Mouse (Mus musculus) Patski (cell line): ENCODE measurements around the gene Jag2. TPM values are rescaled to one million over a fixed set of nuclear protein-coding genes. Genes with fewer than 3 reads are reported as not detected.

Source experiments
- ATAC-seq: fragments of 100-300 bp; one replicate; pipeline ENCODE4 v1.8.0; 2021
- CTCF ChIA-PET: fragments of 350-600 bp; sonication (Branson Sonifier 250); formaldehyde crosslinking; loops from one replicate; lab custom pipeline; 2022; ENCODE audit warnings: inconsistent platforms; lab: Charles Lee
- POLR2A ChIA-PET: fragments of 350-600 bp; sonication (Branson Sonifier 250); formaldehyde crosslinking; loops from one replicate; lab custom pipeline; 2022; ENCODE audit warnings: antibody characterized with exemption, inconsistent platforms; lab: Charles Lee
- DNase-seq: peaks from one replicate; pipeline ENCODE4 v3.0.0-alpha.2; 2011; ENCODE audit warnings: low read depth, low spot score
- H3K27me3 ChIP-seq: fragments of 371-371 bp; one replicate; pipeline ENCODE4 v1.5.1; 2021
- CTCF ChIP-seq: fragments of 100-300 bp; IDR thresholded peaks from one replicate; pipeline ENCODE4 v1.5.1; 2021
- in situ Hi-C: fragments of 300-500 bp; cut with MboI; formaldehyde crosslinking; loops from 3 replicates; pipeline ENCODE4 v1.11.1; 2018; ENCODE audit warnings: low pct_unique_long_range_greater_than_20kb, mixed read lengths
- polyA plus RNA-seq: library from polyadenylated mRNA; unstranded; gene quantifications from one replicate; pipeline ENCODE4 v1.2.3, GENCODE M21; 2021

Gene Jag2
- polyA plus RNA-seq, 1 experiment from 2014 or later: 8.0 TPM

DNA sequence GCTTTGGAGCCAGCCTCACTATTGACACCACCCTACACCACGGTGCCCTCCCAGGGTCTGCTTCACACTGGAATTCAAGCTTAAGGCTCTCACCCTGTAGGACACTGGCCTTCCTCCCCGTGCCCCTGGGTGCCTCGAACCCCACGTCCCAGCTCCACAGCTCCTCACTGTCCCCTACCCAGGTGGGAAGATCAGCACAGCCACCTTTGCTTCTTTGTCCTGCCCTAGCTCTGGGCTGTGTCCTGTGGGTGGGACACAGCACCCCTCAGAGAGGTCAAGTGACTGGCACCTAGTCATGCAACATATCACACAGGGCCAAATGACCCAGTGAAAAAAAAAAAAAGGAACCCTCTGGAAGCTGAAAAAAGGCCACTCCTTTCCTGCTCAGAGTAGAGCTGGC is 48.9 kb downstream of the Jag2 start:
- H3K27me3 ChIP-seq: no peaks in the 10 kb centered on the region
- DNase-seq (no peak), ATAC-seq (no peak)
- no peak for TF ChIP-seq CTCF
- in situ Hi-C loops: loop anchor here (5.0 kb wide), 1 partner anchor 42 kb away; no protein-coding TSS in a partner anchor
- ChIA-PET POLR2A (no interaction called here), CTCF (no interaction called here)

DNA sequence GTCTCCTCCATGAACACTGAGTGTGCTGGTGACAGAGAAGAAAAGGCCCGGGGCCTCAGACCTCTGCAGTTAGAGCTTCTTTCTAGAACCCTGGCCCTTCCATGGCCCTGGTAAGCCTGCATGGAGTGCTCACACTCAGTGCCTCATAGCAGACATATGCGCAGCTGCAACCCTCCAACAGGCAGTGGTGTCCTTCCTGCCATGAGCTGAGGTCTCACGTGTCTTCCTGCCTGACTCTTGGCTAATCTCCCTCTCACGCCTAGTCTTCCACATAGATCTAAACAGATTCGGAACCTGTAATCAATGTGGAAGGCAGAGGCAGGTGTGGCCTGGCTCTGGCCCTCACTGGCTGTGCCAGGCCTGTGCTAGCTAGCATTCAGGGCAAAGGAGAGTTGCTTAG is 49.8 kb downstream of the Jag2 start:
- in situ Hi-C loops: loop anchor here (5.0 kb wide), 1 partner anchor 43 kb away; no protein-coding TSS in a partner anchor
- H3K27me3 ChIP-seq: no peaks in the 10 kb centered on the region

DNA sequence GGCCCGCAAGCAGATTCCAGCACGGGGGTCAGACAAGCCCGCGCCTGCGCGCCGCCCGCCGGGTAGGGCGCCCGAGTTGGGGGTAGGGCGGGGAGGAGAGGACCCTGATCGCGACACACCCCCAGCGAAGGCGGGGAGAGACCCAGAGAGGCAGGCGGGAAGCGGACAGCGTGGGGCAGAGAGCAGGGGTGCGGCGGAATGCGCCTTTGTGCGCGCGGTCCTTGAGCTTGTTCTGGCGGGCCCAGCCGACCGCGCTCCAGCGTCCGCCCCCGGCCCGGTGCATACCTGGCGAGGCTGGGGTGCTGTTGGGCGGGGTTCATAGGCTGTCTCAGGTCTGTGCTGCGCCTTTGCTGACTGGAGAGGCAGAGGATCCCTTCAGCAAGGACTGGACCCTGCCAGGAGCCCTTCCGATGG is 52.0 kb downstream of the Jag2 start:
- in situ Hi-C loops: no loop called here
- TF ChIP-seq CTCF: no peak
- ChIA-PET CTCF (interaction anchor here (1.0 kb wide), 1 partner anchor 79 kb away, joined by 3 read pairs; no protein-coding TSS in a partner anchor), POLR2A (no interaction called here)
- no peak for ATAC-seq
- DNase-seq: no peak
- H3K27me3 ChIP-seq: no peaks in the 10 kb centered on the region

More for the DNA sequence above, 49.8 kb downstream of the Jag2 start:
- DNase-seq (no peak), ATAC-seq (no peak)
- POLR2A ChIA-PET: no interaction called here
- TF ChIP-seq CTCF: no peak
- CTCF ChIA-PET: no interaction called here

DNA sequence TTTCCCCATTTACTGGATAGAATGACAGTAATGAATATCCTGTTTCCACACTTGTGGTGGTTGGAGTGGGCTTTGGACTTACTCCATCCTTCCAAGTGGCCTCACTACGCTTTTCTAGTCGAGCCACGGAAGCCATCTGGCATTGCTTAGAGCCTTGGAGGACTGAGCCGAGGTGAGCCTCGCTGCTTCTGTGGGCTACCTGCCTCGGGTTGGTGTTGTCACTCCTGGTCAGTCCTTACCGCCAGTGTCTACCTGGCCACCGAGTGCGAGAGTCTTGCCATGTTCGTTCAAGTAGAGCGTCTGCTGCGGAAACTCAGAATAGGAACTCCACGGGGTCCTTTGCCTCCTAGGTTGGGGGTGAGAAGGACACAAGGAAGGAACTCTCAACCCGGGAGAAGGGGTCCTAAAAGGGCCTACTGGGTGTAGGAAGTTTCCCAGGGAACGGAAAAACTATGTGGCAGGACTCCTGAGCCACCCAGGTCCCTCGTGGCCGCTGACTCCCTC is 52.5 kb downstream of the Jag2 start:
- POLR2A ChIA-PET: no interaction called here
- no peak for TF ChIP-seq CTCF
- DNase-seq (no peak), ATAC-seq (no peak)
- in situ Hi-C loops: no loop called here
- no peaks in the 10 kb centered on the region for H3K27me3 ChIP-seq
- CTCF ChIA-PET: interaction anchor here (1.0 to 1.9 kb wide), 2 partner anchors 80 to 81 kb away, joined by 3 to 7 read pairs; no protein-coding TSS in a partner anchor

- ChIA-PET POLR2A (no interaction called here), CTCF (interaction anchor here (1.2 to 1.9 kb wide), 5 partner anchors 15 to 82 kb away, joined by 3 to 7 read pairs (median 3); no protein-coding TSS in a partner anchor)
- DNase-seq (no peak), ATAC-seq (no peak)
- no peak for TF ChIP-seq CTCF
- H3K27me3 ChIP-seq: no peaks in the 10 kb centered on the region
- in situ Hi-C loops: no loop called here
Observed at GRCm38 (mm10) chr12:112876332-112877072, 53.1 kb downstream of the Jag2 start.

DNA sequence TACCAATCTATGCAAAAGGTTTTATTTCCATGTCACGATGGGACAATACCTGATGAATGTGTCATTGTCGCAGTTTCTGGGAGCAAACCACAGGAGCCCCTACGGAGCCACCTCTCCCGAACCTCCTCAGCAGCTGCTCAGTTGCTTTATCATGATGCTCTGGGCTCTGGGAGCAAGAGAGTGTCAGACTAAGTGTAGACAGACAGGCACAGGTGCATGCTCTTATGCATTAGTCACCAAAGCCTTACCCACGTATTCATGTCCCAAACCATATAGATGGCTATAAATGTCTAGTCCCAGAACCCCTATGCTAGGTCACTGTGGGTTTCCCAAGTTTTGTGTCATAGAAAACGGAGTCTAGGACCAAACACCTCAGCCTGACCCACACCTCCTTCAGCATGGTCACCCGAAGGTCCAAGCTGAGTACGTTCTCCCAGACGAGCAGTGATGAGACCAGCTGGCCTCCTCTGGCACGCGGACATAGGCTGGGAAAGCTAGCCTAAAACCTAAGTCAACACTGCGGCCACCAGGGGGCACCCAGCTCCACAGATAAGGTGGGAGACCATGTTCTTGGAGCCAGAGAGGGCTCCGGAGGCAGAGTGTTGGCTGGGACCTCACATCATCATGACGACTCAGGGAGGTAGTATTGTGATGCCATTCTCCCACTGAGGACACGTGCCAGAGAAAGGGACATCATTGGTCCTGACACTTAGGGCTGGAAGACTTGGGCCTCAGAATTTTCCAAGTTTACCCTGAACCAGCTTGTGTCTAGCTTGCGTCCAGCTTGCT is 54.2 kb downstream of the Jag2 start:
- DNase-seq (no peak), ATAC-seq (peak; percentile 65)
- ChIA-PET POLR2A (no interaction called here), CTCF (interaction anchor here (0.6 to 1.9 kb wide), 8 partner anchors 16 to 145 kb away, joined by 3 to 7 read pairs (median 3); partner anchors contain the start of gene Nudt14)
- TF ChIP-seq CTCF: no peak
- H3K27me3 ChIP-seq: no peaks in the 10 kb centered on the region
- in situ Hi-C loops: no loop called here

DNA sequence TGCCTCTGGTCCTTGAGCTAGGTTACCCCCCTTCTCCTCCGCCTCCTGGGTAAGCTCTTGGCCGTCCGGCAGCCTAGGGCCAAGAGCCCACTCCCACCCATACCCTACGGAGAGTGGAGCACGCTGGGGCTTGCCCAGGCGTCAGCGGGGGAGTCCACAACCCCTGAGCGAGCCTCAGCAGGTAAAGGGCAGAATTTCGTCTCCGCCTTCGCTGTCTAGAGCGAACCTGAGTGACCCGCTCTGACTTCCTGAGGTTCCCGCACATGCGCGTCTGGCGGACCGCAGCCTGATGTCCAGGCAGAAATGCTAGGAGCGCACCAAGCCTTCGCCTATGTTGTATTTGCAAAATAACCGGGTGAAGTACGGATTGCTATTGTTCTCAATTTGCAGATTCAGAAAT is 55.4 kb downstream of the Jag2 start:
- ATAC-seq: no peak
- TF ChIP-seq CTCF: no peak

GRCm38 (mm10) chr12:112873452-112874190 is 56.0 kb downstream of the Jag2 start:
- peak; percentile 41 for ATAC-seq
- ChIA-PET CTCF (interaction anchor here (0.8 to 1.1 kb wide), 3 partner anchors 24 to 106 kb away, joined by 3 to 4 read pairs (median 3); no protein-coding TSS in a partner anchor), POLR2A (no interaction called here)
- in situ Hi-C loops: no loop called here
- DNase-seq: no peak
- no peak for TF ChIP-seq CTCF
- no peaks in the 10 kb centered on the region for H3K27me3 ChIP-seq

More for the DNA sequence above, 55.4 kb downstream of the Jag2 start:
- ChIA-PET POLR2A (no interaction called here), CTCF (no interaction called here)
- no peak for DNase-seq
- H3K27me3 ChIP-seq: no peaks in the 10 kb centered on the region
- in situ Hi-C loops: no loop called here

GRCm38 (mm10) chr12:112872991-112873390 is 56.6 kb downstream of the Jag2 start:
- no peaks in the 10 kb centered on the region for H3K27me3 ChIP-seq
- in situ Hi-C loops: no loop called here
- ChIA-PET POLR2A (no interaction called here), CTCF (interaction anchor here (0.8 to 1.1 kb wide), 3 partner anchors 24 to 107 kb away, joined by 3 to 4 read pairs (median 3); no protein-coding TSS in a partner anchor)
- no peak for DNase-seq
- no peak for TF ChIP-seq CTCF
- ATAC-seq: no peak

GRCm38 (mm10) chr12:112871272-112871671 is 58.3 kb downstream of the Jag2 start:
- in situ Hi-C loops: no loop called here
- POLR2A ChIA-PET: no interaction called here
- ATAC-seq (no peak), DNase-seq (no peak)
- no peak for TF ChIP-seq CTCF
- CTCF ChIA-PET: interaction anchor here (1.3 kb wide), 1 partner anchor 76 kb away, joined by 4 read pairs; no protein-coding TSS in a partner anchor
- H3K27me3 ChIP-seq: no peaks in the 10 kb centered on the region
